Mouse (Mus musculus): ENCODE results near the gene Zbtb38.

The Zbtb38 gene

DNA sequence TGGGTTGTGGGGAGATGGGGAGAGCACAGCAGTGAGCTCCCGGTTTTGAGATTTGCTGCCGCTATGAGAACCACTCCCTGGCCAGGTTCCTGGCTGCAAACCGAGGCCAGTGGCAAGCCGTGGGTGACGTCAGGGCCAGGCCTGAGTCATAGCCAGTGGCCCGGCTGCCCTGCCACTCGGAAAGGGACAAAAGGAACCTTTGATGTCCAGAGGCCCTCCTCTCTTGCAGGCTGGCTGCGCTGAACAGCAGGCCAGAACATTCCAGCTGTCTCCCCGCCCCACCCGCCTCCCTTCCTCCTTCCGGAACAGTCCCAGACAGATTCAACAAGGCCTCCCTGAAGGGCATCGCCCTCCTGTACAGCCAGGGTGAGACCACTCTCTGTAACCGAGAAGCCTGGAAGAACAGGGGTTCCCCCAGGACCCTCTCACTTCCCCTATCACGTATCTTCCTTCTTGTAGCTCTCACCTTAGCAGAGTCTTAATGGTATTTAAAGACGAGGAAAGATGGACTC lies at the start of gene Zbtb38:
Gene Zbtb38, minus strand, starts transcription at position 229 of the 512 bp plus-strand sequence.
- WGBS = 63% methylated on average over 15 of the region's 15 CpGs

DNA sequence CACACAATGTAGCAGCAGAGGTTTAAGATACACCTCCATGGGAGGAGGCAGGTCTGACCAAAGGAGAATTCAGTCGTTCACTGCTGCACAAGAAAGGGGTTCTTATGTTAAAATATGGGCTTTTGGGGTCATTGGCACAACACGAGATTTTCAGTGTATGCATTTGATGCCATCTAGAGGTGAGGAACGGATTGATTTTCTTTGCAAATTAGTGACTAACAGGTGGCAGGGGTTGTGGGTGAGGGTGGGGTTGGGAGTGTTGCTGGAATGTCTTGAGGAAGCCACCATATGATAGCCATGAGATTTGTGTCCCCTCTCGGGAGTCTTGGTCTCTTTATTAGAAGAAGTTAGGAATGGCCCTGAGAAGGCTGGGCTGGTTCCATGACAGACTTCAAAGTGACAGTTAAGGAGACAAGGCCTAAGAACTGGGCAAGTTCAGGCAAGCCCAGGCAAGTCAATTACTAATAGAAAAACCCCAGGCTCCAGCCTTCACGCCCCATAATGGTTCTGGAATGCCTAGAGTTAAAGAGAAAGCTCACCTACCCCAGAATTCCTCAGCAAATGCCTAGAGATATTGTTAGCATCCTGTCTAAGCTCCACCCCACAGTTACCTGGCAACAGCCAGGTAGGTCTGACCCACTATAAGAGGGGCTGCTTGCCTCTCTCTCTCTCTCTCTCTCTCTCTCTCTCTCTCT lies 47.6 kb upstream of the Zbtb38 start:
- WGBS = 29% methylated on average over 5 of the region's 5 CpGs

DNA sequence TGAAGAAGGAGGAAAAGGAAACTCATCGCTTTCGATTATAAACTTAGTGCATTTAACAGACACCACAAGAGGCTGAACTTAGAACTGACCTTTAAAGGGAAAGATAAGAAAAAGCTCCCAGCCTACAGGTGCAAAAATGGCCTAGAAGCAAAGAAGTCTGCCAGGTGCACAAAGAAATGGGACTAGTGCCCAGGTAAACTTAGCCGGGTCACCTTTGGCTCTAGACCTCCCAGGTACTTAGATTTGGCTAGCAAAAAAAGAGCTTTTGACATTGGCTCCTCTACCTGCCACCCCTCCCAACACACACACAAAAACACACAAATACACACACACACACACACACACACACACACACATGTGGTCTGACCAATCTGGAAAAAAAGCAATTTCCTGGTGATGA lies 44.7 kb upstream of the Zbtb38 start:
- 87% methylated on average over 3 of the region's 3 CpGs for WGBS

DNA sequence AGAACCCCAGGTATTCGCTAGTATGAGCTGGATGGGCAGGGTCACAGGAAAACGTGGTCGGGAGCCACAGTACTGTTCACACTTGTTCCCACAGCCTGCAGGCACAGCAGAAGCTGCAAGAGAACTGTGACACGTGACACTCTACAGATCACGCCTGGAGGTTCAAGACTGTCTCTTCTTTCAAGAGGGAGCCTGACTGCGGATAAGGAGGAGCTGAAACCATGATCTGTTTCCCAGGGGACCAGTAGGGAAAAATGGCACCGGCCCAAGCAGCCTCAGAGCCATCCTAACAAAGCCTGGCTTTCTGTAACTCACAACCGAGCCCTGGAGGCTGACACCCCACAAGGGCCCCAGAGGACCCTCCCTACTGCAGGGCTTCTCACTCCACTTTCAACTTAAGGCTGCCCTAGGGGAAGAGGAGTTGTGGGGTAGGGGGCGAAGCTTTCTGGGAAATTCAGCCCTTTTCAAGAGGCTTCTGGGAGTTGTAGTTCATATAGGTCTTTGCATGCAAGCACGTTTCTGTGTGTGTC lies 42.8 kb upstream of the Zbtb38 start:
- 5% methylated on average over 10 of the region's 10 CpGs for WGBS

DNA sequence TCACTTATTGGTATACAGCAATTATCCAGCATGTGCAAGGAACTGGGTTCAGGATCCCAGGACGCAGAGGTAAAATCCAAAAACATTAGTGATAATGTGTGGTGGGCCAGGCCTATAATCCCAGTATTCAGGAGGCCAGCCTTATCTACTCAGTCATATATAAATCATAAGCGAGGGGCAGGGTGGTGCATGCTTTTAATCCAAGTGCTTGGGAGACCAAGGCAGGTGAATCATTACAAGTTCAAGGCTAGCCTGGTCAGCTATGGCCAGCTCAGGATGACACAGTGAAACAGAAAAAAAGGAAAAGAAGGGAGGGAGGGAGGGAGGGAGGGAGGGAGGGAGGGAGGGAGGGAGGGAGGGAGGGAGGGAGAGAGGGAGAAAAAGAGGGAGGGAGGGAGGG lies 42.0 kb upstream of the Zbtb38 start:
- WGBS = 97% methylated on average over 2 of the region's 2 CpGs

DNA sequence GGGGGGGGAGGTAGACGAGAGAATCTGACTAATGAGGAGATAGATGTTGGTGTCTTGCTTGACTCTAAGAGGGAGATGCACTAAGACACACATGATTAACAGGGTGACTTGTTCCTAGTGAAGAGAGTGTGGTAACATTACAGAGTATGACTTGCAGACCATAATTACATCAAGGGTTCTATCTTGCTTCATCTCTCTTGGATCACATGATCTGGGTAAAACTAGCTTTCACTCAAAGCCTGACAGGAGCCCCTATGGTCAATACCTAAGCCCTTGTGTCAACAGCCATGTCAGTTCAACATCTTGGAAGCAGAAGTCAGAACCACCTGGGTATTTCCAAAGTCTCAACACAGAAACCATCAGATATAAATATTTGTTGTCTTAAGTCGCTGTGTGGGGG lies 39.9 kb upstream of the Zbtb38 start:
- 77% methylated on average over 2 of the region's 2 CpGs for WGBS

DNA sequence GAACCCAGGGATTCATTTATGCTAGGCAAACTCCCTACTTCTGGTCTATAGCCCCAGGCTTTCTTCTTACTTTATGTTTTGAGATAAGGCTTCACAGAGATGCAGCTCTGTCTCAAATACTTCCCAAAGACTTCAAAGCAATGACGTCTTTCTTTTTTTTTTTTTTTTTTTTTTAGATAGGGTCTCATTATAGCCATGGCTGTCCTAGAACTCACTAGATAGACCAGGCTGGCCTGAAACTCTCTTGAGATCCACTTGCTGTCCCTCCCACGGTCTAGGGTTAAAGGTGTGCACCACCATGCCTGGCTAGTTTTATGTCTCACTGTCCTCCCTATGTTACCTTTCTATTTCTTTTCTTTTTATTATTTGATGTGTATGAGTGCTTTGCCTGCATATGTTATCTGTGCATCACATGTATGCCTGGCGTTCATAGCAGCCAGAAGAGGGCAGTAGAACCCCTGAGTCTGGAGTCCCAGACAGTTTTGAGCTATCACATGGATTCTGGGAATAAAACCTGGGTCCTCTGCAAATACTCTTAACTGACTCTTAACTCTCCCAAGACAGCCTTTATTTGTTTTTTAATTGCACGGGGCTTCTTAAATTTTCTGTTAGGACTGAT lies 37.9 kb upstream of the Zbtb38 start:
- WGBS = 56% methylated on average over 4 of the region's 4 CpGs

DNA sequence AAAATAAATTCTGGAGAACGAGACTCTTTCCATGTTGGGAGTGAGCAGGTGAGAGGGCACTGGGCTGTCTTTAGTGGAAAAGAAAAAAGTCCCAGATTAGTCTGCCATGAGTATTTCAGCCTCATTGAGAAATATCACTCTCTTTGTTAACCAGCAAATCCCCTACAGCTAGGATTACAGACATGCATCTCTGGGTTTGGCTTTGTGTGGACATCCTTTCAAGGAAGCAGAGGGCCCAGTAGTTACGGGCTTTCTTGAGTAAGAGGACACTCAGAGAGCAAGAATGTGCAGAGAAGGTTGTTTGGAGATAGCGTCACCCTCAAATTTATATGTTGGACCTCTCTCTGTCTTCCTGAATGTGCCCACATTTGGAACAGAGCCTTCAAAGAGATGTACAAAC lies 37.3 kb upstream of the Zbtb38 start:
- 84% methylated on average over 3 of the region's 3 CpGs for WGBS

DNA sequence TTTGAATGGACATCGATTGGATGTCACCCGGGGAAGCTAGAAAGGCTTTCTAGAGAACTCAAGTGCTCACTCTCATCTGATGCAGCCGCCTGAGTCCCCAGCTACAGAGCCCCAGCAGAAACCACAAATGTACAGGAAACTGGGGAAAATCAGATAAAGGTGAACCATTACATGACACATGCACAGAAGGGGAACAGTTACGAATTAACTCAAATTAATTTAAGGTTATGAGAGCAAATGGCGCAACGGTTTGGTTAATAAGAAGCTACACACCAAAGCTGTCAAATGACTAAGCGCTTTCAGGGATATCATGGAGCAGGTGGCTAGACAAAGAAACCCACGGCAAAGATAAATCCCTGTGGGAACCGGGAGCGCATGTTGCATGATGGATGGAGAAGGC lies 35.2 kb upstream of the Zbtb38 start:
- 92% methylated on average over 10 of the region's 10 CpGs for WGBS

DNA sequence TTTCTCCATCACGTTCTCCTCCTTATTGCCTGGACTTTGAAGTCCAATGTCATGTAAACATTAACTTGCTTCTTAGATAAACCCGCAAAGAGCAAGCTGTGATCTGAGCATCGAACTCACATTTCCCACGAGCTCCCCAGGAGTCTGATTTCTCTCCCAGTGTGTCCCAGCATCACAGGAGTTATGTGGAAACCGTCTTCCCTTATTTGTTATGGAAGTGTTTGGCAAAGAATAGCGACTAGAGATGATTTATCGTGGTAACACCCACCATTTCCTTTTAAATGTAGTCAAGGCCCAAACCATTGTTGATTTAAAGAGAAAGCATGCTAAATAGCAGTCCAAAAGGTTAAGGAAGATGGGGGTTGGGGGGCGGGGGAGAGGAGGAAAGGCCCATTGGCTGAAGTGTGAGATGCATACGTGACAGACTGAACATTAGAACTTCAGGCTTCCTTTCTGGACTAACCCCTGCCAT lies 33.3 kb upstream of the Zbtb38 start:
- 75% methylated on average over 9 of the region's 9 CpGs for WGBS

DNA sequence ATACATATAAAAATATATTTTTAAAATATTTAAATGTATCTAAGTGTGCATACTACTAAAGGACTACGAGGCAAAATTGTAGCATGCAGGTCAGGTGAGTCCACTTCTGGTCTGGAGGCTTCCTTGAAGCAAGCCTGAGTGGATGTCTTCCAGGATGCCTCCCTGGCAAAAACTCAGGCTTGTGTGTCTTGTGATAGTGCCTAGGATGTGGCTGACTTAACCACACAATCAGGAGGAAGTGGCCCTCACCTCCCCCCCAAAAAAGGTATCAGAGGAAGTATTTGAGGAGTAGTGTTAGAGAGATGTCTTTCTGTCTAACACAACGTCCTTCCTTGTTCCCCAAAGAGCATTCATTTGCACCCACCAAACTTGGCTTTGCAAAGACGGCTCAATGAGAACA lies 32.6 kb upstream of the Zbtb38 start:
- 74% methylated on average over 3 of the region's 3 CpGs for WGBS

DNA sequence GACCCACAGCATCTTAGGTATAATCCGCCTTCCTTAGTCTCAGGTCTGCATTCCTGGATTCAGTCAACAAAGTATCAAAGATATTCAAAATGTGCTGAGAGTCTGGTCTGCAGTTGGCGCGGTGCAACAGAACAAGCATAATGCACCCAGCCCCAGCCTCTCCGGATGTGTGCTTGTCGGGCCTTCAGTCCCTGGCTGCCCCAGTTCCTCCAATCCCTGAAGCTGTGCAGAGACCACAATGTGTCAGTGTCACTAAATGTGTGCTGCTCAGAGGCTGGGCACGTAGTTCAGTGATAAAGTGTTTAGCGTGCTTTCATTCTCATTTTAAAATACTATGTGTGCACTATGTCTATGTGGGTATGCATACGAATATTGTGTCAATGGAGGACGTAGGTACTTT lies 31.0 kb upstream of the Zbtb38 start:
- WGBS = 86% methylated on average over 9 of the region's 9 CpGs

DNA sequence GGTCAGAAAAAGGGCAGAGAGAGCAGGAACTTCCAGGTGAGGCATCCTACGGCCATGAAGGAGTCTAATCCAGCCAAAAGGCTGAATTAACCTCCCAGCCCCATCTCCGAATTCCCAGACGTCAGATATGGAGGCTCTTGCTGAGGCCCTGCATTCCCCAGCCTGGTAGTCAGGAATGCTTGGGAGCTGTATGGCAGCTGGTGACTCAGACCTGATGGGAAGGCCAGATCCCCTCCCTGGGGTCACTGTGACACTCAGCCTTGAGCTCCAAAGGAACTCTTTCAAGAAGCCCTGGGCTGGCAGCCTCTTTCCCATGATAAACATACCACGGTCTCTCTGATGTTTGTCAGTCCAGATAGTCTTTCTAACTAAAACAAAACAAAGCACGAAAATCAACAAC lies 30.6 kb upstream of the Zbtb38 start:
- 81% methylated on average over 5 of the region's 5 CpGs for WGBS

DNA sequence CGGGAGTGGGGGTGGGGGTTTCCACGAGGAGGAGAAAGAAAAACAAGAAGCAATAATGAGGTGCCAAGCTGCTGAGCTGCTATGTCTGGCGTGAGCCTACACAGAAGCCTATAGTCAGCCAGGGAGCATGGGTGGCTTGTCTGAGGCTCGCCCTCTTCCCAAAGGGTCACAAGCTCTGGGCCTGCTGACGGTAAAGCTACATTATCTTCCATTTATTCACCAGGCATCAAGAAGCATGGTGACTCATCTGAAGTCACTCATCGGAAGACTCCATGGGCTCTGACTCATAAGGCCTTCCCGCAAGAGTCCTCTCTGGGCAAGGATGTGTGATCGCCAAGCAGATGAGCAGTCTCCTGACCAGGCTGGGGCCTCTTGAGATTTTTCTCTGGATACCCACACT lies 29.4 kb upstream of the Zbtb38 start:
- 69% methylated on average over 8 of the region's 8 CpGs for WGBS

DNA sequence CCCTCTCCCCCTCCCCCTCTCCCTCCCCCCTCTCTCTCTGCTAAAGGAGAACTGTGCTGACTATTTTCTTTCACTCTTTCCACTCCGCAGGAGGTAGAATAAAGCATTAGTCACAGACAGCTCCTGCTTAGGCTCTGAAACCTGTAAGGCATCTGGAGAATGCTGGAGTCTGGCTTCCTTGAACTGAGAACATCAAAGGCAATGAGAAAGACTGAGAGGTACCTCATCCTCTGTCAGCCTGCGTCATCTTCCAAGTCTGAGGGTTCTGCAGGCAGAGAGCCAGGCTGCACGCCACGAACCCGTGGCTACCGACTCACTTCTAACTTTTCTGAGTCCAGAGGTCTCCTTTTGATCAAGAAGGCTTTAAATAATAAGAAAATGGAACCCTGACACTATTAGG lies 20.5 kb upstream of the Zbtb38 start:
- WGBS = 25% methylated on average over 6 of the region's 6 CpGs

DNA sequence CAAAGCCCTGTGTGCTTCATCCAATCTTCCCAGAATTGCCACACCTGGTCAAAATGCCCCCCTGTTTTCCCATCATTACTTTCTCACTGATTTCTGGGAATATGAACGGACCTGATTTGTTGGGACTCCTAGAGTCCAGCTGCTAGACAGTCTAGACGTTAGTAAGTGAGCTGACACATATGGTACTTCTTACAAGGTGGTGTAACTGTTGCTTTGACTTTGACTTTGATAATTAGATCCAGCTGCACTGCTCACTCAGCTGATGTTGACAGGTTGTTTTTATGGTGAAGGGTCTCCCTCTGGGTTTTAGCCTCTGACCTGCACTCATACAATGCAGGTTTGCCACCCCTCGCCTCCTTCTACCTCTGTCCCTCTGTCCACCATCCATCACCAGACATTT lies 17.8 kb upstream of the Zbtb38 start:
- WGBS = 84% methylated on average over 3 of the region's 3 CpGs

DNA sequence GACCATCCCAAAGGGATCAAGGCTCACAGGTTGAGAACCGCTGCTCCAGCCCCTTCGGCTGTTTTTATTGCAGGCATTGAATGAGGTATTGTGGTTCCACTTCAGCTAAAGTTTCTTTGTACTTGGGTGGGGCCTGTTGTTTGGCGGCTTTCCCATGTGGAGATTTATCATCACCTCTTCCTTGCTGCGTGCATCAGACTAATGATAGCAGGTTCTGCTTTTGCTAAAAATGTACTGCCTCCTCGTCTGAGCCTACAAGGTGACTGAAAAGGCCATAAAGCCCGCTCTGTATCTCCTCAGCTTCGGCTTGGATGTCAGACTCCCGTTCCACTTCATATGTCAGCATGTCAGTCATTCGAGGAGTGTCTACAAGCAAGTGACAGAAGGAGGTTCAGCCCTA lies 17.0 kb upstream of the Zbtb38 start:
- 86% methylated on average over 9 of the region's 9 CpGs for WGBS

DNA sequence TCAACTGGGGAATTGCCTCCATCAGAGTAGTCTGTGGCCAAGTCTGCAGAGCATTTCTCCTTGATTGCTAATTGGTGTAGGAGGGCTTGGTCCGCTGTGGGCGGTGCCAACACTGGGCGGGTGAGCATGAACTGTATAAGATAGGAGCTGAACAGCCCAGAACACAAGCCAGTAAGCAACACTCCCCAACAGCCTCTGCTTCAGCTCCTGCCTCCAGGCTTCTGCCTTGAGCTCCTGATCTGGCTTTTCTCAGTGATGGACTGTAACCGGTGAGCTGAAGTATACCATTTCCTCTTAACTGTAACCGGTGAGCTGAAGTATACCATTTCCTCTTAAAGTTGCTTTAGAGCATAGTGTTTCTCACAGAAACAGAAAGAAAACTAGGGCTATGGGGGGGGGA lies 12.8 kb upstream of the Zbtb38 start:
- 74% methylated on average over 5 of the region's 5 CpGs for WGBS

DNA sequence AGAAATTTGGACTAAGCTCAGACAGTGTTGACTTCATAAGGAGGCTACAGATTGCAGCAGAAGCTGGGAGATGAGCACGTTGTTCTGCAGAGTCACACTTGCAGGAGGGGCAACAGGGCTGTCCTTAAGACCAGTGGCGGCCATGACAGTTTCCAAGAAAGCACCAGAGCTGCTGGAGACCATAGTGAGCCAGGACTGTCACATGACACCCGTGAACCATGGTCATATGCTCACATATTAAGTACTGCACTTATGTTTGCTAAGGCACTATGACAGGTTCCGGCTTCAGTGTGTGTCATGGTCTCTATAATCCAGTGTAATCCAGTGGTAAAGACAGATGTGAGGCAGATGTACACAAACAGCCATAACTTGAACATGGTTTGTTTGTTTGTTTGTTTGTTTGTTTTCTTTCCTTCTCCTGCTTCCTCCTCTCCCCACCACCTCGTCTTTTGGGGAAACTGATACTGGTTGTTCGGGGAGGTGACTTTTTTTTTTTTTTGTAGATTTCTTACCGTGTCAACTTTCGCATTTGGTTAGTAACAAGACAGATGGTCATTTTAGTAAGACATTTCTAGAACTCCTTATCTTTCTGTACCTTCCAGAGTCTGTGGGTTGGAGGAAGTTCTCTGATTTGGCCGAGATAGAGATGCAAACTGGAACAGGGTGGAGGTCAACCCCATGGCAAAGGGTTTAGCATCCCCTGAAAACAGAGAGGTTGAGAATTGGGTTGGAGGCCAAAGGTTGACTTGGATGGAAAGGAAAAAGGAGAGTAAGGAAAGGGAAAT lies 11.4 kb upstream of the Zbtb38 start:
- 69% methylated on average over 9 of the region's 9 CpGs for WGBS

DNA sequence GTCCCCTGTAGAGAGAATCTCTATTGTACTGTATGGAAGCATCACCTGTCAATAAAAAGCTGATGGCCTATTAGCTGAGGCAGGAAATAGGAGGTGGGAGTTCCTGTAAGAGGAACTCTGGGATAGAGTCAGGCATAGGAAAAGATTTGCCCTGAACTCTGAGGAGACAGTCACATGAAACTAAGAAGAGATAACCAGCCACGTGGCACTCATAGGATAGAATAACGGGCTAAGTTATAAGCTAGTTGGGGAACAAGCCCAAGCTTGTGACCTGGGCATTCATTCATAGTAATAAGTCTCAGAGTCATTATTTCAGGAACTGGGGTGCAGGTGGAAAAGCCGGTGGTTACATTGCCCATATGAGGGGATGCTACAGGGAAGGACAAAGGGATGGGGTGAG lies 10.4 kb upstream of the Zbtb38 start:
- 96% methylated on average over 3 of the region's 3 CpGs for WGBS

DNA sequence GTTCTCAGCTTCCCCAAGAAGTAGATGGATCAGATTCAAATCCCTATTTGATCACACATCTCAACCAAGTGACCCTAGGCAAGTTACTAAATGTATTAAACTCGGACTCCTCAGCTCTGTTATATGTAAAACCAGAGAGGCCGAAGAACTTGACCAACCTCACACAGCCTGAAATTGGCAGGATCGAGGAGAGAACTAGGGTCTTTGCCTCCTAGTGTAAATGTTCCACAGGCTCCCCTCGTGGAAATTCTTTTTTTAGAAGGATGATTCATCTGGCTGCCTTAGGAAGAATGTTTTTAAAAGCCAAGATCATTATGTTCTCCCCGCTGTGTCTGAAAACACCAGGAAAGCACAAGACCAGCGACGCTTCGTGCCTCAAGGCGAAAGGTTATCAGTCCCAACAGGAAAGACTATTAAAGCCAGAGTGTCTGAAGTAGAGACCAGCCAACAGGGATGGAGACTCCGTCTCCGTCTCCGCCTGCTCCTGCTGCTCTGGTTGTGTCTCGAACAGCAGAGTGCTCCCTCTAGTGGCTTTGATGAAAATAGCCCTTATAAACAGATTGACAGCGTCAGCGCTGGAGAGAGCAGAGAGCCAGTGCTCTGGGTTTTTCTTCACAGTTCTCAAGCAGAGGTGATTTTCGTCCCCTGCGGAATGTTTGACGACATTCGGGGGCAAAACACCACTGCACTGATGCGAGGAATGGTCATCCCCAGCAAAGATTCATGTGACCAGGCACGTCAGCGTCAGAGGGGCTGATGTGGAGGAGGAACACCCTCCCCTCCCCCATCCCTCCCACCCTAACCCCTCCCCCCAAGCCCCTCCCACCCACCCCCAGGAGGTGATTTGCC lies 6.3 kb upstream of the Zbtb38 start:
- WGBS = 6% methylated on average over 22 of the region's 22 CpGs
